Mouse (Mus musculus): Measurements from ENCODE around the gene Stk26. TPM values are rescaled to one million over a fixed set of nuclear protein-coding genes. Genes with fewer than 3 reads are reported as not detected.

Stk26 gene
- polyA plus RNA-seq (2021; fragmentation: Nextera tagmentation): 1.5 TPM in 2 replicates
- long read RNA-seq, experiment 1, transcript Stk26-201 (12 exons, 3,639 nt): major isoform, 13 of 19 reads
- long read RNA-seq, experiment 1, partial matches to known transcripts: 2 of 19 reads
- long read RNA-seq, experiment 1, other reads (novel, unspliced or antisense): 4 of 19 reads
- long read RNA-seq, experiment 2, partial matches to known transcripts: 0 of 1 reads
- long read RNA-seq, experiment 2, other reads (novel, unspliced or antisense): 1 of 1 reads

DNA sequence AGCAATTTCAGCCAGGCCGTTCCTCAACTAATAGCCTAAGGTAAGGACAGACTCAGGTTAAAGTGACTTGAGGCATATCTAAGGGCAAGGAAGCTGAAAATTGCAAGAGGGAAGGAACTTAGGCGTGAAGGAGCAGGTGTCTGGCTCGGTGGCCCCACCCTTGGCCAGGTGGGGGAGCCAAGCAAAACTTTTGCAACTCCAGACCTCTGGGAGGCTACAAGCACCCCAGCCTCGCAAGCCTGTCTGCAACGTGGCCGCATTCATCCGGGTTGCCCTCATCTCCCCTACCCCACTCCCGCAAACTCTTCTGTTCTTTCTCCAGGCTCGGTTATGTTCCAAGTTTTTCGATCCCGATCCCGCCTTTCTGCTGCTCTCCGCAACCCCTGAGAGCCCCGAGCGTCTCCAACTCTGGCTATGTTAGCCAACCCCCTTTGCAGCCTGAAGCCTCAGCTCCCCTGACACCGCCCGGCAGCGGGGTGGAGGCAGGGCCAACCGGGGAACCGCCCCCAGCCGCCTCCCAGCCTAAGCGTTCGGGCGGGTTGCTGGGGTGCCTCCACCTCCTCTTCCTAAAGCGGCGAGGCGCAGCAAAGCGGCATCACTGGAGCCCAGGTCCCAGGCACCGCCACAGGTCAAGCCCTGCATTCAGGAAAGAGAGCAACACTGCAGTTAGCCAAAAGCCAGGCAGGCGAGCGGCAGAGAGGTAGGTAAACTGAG lies at the start of gene Stk26:
Gene Stk26, plus strand, starts transcription at position 201 of the 714 bp plus-strand sequence.

GRCm38 (mm10) chrX:50942610-50943009 lies 101.8 kb downstream of the Stk26 start, which contains the start of gene Frmd7:
TSS of gene Frmd7 (minus strand) at chrX:50942710.

Other genes with a start within 250 kb of the Stk26 start
- 0.12 and 0.19 TPM in 2 replicates for gene Frmd7, start 101.7 kb downstream of the Stk26 start, polyA plus RNA-seq (2021; fragmentation: Nextera tagmentation)
- 3.1 and 4.2 TPM in 2 replicates for gene Rap2c, start 177.0 kb downstream of the Stk26 start, polyA plus RNA-seq (2021; fragmentation: Nextera tagmentation)

Measured in left cerebral cortex, adult 6 months (tissue).